Mouse (Mus musculus) liver, embryonic 11.5 days (tissue): ENCODE data around the gene Arsg. TPM values are rescaled to one million over a fixed set of nuclear protein-coding genes. Genes with fewer than 3 reads are reported as not detected.

Experiments
- ATAC-seq: fragments of 200-750 bp; cut with Nextera tagmentation; replicated peaks from 2 replicates; pipeline ENCODE4 v1.8.0; 2017; ENCODE audit warnings: moderate number of reproducible peaks, mild to moderate bottlenecking, moderate TSS enrichment, moderate library complexity; ENCODE audit not compliant: low FRiP score
- DNase-seq: peaks from one replicate; pipeline ENCODE4 v3.0.0-alpha.2; 2017; ENCODE audit warnings: low spot score
- H3K27ac ChIP-seq: fragments of 300-500 bp; sonication (generic); 2 replicates; pipeline ENCODE4 v1.5.1; 2014; ENCODE audit warnings: mild to moderate bottlenecking, low read depth, low read length, control low read depth
- H3K27me3 ChIP-seq: fragments of 300-500 bp; sonication (generic); replicated peaks from 2 replicates; pipeline ENCODE4 v1.6.1; 2014; ENCODE audit warnings: low read length, mixed read lengths; ENCODE audit not compliant: control insufficient read depth, insufficient read depth
- H3K36me3 ChIP-seq: fragments of 300-500 bp; sonication (generic); 2 replicates; pipeline ENCODE4 v1.6.1; 2014; ENCODE audit warnings: mild to moderate bottlenecking, low read length, moderate library complexity, mixed read lengths; ENCODE audit not compliant: control insufficient read depth, insufficient read depth
- H3K4me1 ChIP-seq: fragments of 300-500 bp; sonication (generic); replicated peaks from 2 replicates; pipeline ENCODE4 v1.6.1; 2014; ENCODE audit warnings: low read length, mixed read lengths; ENCODE audit not compliant: control insufficient read depth, insufficient read depth
- H3K4me2 ChIP-seq: fragments of 300-500 bp; sonication (generic); 2 replicates; pipeline ENCODE4 v1.6.1; 2014; ENCODE audit warnings: mild to moderate bottlenecking, control low read depth, moderate library complexity
- H3K4me3 ChIP-seq: fragments of 300-500 bp; sonication (generic); 2 replicates; pipeline ENCODE4 v1.5.1; 2014; ENCODE audit warnings: low read depth, low read length, control low read depth
- H3K9ac ChIP-seq: fragments of 300-500 bp; sonication (generic); 2 replicates; pipeline ENCODE4 v1.6.1; 2014; ENCODE audit warnings: low read depth, low read length, control low read depth
- H3K9me3 ChIP-seq: fragments of 300-500 bp; sonication (generic); 2 replicates; pipeline ENCODE4 v1.6.1; 2016; ENCODE audit warnings: low read length, inconsistent platforms, mixed read lengths; ENCODE audit not compliant: control insufficient read depth
- WGBS: fragments of 180-500 bp; shearing (Covaris S2); extraction: QIAGEN DNeasy Blood & Tissue Kit; methylation state at CpG from one replicate; pipeline ENCODE4 v1.1.7; 2014; 5-methylcytosine and 5-hydroxymethylcytosine counted together
- polyA plus RNA-seq: library from polyadenylated mRNA; unstranded; fragments of >200 nt; fragmentation: Nextera tagmentation; extraction: Ambion mirVana; gene quantifications from 2 replicates; pipeline ENCODE4 v1.2.1, GENCODE M21; 2014

Arsg gene
- polyA plus RNA-seq = 5.8 and 6.2 TPM in 2 replicates

DNA sequence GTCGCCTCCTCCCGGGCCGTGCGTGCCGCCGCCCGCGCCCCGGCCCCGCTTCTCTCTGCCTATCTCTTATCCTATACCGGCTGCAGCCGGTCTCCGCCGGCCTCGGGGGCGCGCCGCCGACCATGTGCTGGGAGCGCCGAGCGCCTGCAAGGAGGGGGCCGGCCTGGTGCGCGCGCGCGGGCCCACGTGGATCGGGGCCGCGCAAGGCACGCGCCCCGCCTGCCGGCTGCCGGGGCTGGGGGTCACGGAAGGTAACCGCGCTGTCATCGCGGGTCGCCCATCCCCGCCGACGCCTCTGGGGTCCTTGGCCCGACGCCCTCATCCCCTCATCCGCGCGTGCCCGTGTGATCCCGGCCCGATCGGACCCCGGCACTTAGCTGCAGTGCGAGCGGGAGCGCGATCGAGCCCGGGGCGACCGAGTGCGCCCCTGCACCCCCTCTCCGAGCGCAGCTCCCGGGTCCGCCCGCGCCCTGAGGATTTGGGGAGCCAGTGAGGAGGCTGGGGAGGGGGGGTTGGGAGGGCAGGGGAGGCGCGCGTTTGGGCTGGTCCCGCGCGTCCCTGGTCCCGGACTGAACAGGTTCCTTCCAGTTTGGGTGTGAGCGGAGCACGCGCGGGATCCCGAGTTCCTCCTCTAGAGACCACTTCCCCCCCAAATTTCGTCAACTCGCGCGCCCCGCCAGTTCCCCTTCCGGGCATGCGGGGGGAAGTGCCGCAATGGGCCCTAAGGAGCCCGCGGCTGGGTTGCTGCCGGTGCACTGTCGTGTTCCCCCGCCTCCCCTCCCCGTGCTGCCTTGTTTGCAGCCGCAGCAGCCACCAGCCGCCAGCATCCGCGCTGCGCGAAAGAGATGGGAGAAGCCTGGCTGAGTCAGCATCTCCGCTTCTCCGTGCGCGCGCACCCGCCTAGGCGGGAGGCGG lies at the start of gene Arsg, which contains the start of gene Slc16a6:
Arsg (plus strand) TSS at position 204 of the 915 bp plus-strand sequence.
Slc16a6 (minus strand) TSS at position 428 of the 915 bp plus-strand sequence.
- no peaks in the 10 kb centered on the region for H3K27me3 ChIP-seq
- peaks cover 42% of the 10 kb centered on the region for H3K4me1 ChIP-seq
- H3K4me2 ChIP-seq = peak within 1 kb of the TSS; percentile 84
- under 1% methylated on average over 95 of the region's 111 CpGs for WGBS
- peak within 1 kb of the TSS; percentile 97 for H3K9ac ChIP-seq
- no peaks in the 10 kb centered on the region for H3K9me3 ChIP-seq
- peak within 1 kb of the TSS; percentile 85 for H3K4me3 ChIP-seq
- ATAC-seq = peak; percentile 87
- DNase-seq = peak; percentile 97
- peaks cover 2% of the 10 kb centered on the region; the same call in 1 of the 2 replicates for H3K36me3 ChIP-seq
- H3K27ac ChIP-seq = peak within 1 kb of the TSS; percentile 98

DNA sequence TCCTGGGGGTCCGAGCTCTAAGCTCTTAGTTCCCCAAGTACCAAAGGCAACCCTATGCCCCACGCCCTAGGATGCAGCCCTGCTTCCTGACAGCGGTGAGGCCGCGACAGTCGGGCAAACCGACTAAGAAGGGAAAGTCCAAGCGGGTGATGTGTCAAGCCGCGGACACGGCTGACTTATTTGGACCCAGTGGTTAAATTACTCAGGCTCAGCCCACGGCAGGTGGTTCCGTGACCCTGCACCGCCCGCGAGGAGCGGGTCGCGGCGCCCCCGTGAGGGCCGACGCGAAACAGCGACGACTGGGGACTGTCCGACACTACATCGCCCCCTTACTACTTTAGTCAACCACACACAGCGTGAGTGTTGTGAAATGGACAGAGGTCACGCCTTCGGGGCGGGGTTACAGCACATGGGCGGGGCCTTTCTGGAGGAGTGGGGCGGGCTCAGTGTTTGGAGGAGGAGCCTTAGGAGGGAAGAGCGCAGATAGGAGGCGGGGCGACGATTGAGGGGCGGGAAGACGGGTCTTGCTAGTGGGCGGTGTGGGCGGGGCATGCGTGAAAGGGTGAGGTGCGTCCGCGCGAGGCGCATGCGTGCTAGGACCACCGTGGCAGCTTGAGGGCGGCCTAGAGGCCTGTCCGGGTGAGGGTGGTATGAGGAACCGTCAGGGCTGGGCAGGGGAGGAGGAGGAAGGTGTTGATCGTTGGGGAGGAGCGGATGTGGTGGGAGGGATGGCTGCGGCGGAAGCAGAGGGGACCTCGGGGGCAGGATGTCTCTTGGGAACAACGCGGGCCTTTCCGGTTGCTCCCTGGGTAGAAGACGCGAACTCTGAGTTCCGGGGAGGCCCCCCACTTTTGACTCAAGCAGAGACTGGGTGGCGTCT lies 47.5 kb upstream of the Arsg start, which contains the start of gene Amz2:
Amz2 (plus strand) TSS at position 555 of the 880 bp plus-strand sequence.
- Histone ChIP-seq H3K9me3 (no peaks in the 10 kb centered on the region; the same call in 1 of the 2 replicates), H3K4me2 (peak within 1 kb of the TSS; percentile 67), H3K4me3 (peak within 1 kb of the TSS; percentile 64), H3K9ac (peak within 1 kb of the TSS; percentile 74), H3K4me1 (peaks cover 9% of the 10 kb centered on the region; the same call in 1 of the 2 replicates), H3K36me3 (peaks cover 5% of the 10 kb centered on the region), H3K27ac (peak within 1 kb of the TSS; percentile 76), H3K27me3 (no peaks in the 10 kb centered on the region)
- WGBS = under 1% methylated on average over 65 of the region's 65 CpGs
- ATAC-seq (peak; percentile 95), DNase-seq (peak; percentile 100)

DNA sequence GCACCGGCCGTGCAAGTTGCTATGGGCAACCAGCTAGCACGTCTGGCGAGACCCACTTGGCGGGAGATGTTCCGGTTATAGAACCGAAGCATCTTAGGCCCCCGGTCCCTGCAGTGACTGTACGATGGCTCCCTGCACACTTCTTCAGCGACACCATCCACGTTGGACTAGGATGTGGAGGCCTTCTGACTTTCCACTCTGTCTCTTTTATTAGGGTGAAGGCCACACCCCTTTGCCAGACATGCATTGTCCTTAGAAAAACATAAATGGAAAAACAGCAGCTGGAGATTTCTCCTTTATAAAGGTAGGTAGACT lies 46.9 kb upstream of the Arsg start:
- H3K9ac ChIP-seq = peak overlapping the region; percentile 74
- H3K36me3 ChIP-seq = peaks cover 5% of the 10 kb centered on the region
- no peaks in the 10 kb centered on the region; the same call in 1 of the 2 replicates for H3K9me3 ChIP-seq
- peaks cover 9% of the 10 kb centered on the region; the same call in 1 of the 2 replicates for H3K4me1 ChIP-seq
- DNase-seq (no peak), ATAC-seq (no peak)
- H3K4me3 ChIP-seq = peak overlapping the region; percentile 64
- H3K27me3 ChIP-seq = no peaks in the 10 kb centered on the region
- H3K27ac ChIP-seq = peak overlapping the region; percentile 76
- H3K4me2 ChIP-seq = peak overlapping the region; percentile 64
- under 1% methylated on average over 11 of the region's 11 CpGs for WGBS

DNA sequence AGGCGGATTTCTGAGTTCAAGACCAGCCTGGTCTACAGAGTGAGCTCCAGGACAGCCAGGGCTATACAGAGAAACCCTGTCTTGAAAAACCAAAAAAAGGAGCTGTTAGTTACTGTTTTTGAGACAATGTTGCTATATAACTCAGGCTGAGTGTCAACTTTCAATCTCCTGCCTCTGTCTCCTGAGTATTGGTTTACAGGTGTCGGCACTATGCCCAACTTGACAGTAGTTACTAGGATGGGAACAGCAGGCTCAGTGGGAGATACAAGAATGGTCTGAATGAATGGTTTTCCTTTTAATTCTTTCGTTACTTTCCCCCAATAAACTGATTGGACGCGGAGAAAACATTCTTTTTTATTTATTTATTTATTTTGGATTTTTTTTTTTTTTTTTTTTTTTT lies 45.8 kb upstream of the Arsg start:
- no peak overlapping the region for H3K9ac ChIP-seq
- DNase-seq = no peak
- H3K27ac ChIP-seq = no peak overlapping the region
- H3K36me3 ChIP-seq = peaks cover 5% of the 10 kb centered on the region
- H3K4me3 ChIP-seq = no peak overlapping the region
- no peak for ATAC-seq
- WGBS = 92% methylated on average over 5 of the region's 5 CpGs
- peaks cover 9% of the 10 kb centered on the region; the same call in 1 of the 2 replicates for H3K4me1 ChIP-seq
- H3K9me3 ChIP-seq = no peaks in the 10 kb centered on the region
- no peaks in the 10 kb centered on the region for H3K27me3 ChIP-seq
- no peak overlapping the region; the same call in 1 of the 2 replicates for H3K4me2 ChIP-seq

DNA sequence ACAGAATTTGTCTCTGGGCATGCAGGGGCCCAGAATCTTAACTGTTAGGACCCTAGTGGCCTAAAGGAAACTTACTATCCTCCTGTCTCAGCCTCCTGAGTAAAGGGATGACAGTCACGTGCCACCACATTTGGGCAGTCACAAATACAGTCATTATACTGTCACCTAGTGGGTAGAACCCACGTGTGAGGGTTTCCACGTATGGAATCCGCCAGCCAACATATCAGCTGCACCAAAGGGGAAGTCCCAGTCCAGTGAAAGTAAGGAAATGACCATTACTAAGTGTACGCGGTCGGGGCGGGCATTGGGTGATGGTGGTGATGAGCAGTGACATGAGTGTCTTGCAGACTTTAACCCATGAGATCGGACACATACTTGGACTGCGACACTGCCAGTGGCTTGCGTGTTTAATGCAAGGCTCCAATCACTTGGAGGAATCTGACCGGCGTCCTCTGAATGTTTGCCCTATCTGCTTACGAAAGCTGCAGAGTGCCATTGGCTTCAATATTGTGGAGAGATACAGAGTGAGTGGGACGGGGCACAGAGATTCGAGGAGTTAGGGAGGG lies 38.9 kb upstream of the Arsg start:
- no peak for DNase-seq
- 84% methylated on average over 16 of the region's 16 CpGs for WGBS
- H3K9ac ChIP-seq = no peak overlapping the region
- H3K9me3 ChIP-seq = no peaks in the 10 kb centered on the region
- no peak overlapping the region for H3K27ac ChIP-seq
- no peak for ATAC-seq
- H3K4me1 ChIP-seq = peaks cover under 1% of the 10 kb centered on the region; the same call in 1 of the 2 replicates
- H3K36me3 ChIP-seq = peaks cover 10% of the 10 kb centered on the region
- H3K27me3 ChIP-seq = no peaks in the 10 kb centered on the region
- no peak overlapping the region for H3K4me3 ChIP-seq
- H3K4me2 ChIP-seq = no peak overlapping the region

DNA sequence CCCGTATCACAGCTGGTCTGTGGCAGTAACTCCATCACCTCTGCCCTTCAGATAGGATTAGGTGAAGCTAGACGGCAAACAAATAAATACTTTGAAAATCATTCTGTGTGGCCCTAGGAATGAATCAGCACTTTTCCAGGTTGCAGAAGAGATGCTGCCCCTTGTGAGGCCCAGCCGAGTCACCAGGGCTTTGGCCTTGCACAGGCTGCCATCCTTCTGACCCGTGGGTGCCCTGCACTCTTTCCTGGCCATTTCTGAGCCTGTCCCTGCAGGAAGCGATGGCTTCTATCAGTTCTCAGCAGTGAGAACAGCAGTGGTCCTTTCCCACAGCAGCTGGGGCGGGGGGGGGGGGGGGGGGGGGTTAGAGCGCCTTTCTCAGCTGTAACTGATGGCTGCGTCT lies 36.3 kb upstream of the Arsg start:
- Histone ChIP-seq H3K4me2 (no peak overlapping the region), H3K36me3 (peaks cover 8% of the 10 kb centered on the region; the same call in 1 of the 2 replicates), H3K4me1 (peaks cover 10% of the 10 kb centered on the region), H3K9me3 (no peaks in the 10 kb centered on the region), H3K27me3 (no peaks in the 10 kb centered on the region), H3K4me3 (no peak overlapping the region), H3K9ac (no peak overlapping the region), H3K27ac (no peak overlapping the region)
- ATAC-seq (no peak), DNase-seq (no peak)
- 62% methylated on average over 8 of the region's 8 CpGs for WGBS

DNA sequence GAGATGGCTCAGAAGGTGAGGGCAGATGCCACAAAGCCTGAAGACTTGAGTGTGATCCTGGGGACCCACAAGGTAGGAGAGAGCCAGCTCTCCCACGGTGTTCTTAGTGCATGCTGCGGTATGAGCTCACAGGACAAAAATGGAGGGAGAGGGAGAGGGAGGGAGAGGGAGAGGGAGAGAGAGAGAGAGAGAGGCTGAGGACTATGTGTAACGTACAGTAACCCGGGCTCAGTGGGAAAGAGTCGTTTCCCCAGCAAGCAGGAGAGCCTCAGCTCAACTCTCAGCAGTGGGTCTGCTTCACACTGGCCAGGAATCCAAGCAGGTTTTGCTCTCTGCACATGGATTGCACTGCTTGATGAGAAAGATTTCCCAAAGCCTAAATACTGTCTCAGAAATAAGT lies 34.0 kb upstream of the Arsg start:
- no peaks in the 10 kb centered on the region for H3K27me3 ChIP-seq
- 38% methylated on average over 5 of the region's 5 CpGs for WGBS
- H3K9ac ChIP-seq = no peak overlapping the region

DNA sequence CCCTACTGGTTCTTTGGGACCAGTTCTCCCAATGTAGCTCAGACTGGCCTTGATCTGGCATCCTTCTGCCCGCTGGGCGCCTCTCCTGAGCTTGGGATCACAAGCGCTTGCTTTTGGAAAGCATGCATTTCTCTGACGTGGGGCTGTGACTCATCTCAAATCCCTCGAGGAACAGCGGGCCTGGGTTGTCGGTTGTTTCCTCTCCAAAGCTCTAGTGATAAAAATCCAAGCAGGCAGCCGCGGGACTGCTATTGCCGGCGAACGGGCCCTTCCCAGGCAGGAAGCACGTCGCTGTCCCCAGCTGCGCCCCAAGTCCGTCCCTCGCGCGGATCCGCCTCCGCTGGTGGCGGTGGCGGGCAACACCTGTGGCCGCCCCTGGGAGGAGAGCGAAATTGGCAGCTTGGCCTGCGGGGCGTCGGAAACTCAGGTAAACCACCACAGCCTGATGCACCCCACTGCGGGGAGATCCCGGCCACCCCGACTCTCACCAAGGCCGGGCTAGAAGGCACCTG lies 33.3 kb upstream of the Arsg start:
- ATAC-seq = peak; percentile 71
- no peaks in the 10 kb centered on the region for H3K9me3 ChIP-seq

More for the DNA sequence above, 34.0 kb upstream of the Arsg start:
- Histone ChIP-seq H3K4me1 (peaks cover 14% of the 10 kb centered on the region), H3K27ac (no peak overlapping the region), H3K4me3 (peak overlapping the region; percentile 65), H3K36me3 (peaks cover 8% of the 10 kb centered on the region; the same call in 1 of the 2 replicates), H3K9me3 (no peaks in the 10 kb centered on the region), H3K4me2 (peak overlapping the region; percentile 93)
- no peak for ATAC-seq
- no peak for DNase-seq

More for the DNA sequence above, 33.3 kb upstream of the Arsg start:
- Histone ChIP-seq H3K27me3 (no peaks in the 10 kb centered on the region), H3K27ac (no peak overlapping the region), H3K9ac (peak overlapping the region; percentile 67), H3K4me1 (peaks cover 17% of the 10 kb centered on the region), H3K4me3 (peak overlapping the region; percentile 65), H3K36me3 (peaks cover 6% of the 10 kb centered on the region; the same call in 1 of the 2 replicates), H3K4me2 (peak overlapping the region; percentile 93)
- WGBS = 3% methylated on average over 32 of the region's 32 CpGs
- DNase-seq = peak; percentile 68
